Mouse (Mus musculus): ENCODE measurements around the gene Kctd20.

Kctd20 gene

DNA sequence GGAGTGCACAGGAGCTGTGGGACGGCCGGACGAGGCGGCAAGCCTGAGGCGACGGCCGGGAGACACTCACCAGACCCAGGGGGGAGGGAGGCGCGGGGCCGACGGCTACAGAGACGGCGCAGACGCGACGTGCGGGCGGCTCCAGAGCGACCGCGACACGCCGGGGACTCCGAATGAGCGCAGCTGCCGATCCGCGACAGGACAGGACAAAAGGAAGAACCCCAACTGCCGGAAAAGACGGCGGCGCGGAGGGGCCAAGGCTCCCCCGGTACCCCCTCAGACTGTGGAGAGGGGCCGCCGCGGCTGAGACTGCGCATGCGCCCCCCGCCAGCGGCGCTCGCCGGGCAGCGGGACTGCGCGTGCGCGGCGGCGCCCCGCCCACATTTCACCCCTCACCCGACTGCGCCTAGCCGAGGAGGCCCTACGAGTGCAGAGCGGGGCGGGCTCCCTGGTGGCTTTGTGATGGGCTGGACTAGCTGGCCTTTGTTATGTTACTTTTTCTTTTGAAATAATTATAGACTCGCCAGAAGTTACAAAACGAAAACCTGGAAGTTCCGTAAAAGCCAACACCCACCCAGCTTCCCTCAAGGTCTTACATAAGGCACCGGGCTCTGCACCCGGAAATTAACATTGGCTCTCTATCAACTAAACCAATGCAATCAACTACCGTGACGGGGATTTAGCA lies 56.0 kb downstream of the Kctd20 start, which contains the start of gene Stk38:
Stk38 (minus strand) TSS at position 355 of the 685 bp plus-strand sequence.
- in situ Hi-C loops (cut with MboI; ENCODE audit: low pct_unique_long_range_greater_than_20kb in 1 of 2, low sequenced_read_pairs in 2 of 2, unreplicated experiment in 1 of 2) = no loop called here

DNA sequence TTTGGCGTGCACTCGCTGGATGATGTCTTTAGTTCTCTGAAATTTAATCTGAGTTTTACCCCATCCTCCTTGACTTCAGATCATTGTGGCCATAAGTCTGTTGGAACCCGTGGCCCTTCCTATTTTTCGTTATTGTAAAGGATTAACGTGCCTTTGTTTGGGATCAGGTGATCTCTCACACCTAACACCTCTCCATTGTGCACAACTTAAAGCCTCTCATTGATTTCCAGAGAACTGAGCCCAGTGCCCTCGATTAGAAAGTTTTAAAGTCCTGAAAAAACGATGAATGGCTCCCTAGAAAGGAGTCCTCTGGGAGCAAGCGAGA lies 56.5 kb downstream of the Kctd20 start:
- in situ Hi-C loops (cut with MboI; ENCODE audit: low pct_unique_long_range_greater_than_20kb in 1 of 2, low sequenced_read_pairs in 2 of 2, unreplicated experiment in 1 of 2) = no loop called here

GRCm38 (mm10) chr17:29009181-29009580 lies 57.4 kb downstream of the Kctd20 start:
- in situ Hi-C loops (cut with MboI; ENCODE audit: low pct_unique_long_range_greater_than_20kb in 1 of 2, low sequenced_read_pairs in 2 of 2, unreplicated experiment in 1 of 2) = no loop called here

- in situ Hi-C loops (cut with MboI; ENCODE audit: low pct_unique_long_range_greater_than_20kb in 1 of 2, low sequenced_read_pairs in 2 of 2, unreplicated experiment in 1 of 2) = no loop called here
These were observed 62.5 kb downstream of the Kctd20 start for GRCm38 (mm10) chr17:29014235-29014634.

GRCm38 (mm10) chr17:29015638-29016037 lies 63.9 kb downstream of the Kctd20 start:
- in situ Hi-C loops (cut with MboI; ENCODE audit: low pct_unique_long_range_greater_than_20kb in 1 of 2, low sequenced_read_pairs in 2 of 2, unreplicated experiment in 1 of 2) = no loop called here

DNA sequence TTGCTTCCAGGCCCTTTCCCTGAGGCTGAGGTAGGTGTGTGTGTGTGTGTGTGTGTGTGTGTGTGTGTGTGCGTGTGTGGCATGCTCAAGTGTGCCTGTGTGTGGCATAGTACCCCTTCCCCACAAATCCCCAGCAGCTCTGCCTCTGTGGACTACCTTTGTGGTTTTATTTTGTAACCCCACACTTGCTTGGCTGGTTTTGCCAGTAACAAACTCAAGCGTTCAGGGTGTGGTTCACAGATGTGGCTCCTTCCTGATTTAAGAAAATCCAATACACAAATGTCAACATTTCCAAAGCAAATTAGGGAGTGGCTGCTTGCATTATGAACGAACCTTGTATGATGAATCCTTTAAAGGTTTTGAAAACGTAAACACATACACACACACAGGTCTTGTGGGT lies 65.0 kb downstream of the Kctd20 start:
- in situ Hi-C loops (cut with MboI; ENCODE audit: low pct_unique_long_range_greater_than_20kb in 1 of 2, low sequenced_read_pairs in 2 of 2, unreplicated experiment in 1 of 2) = no loop called here

GRCm38 (mm10) chr17:29018292-29018984 lies 66.7 kb downstream of the Kctd20 start:
- in situ Hi-C loops (cut with MboI; ENCODE audit: low pct_unique_long_range_greater_than_20kb in 1 of 2, low sequenced_read_pairs in 2 of 2, unreplicated experiment in 1 of 2) = no loop called here
